Mouse (Mus musculus) cerebellum, adult 9-10 months (tissue): ENCODE results near the gene Frs2.
"Not testable (repeated sequence)": the region's sequence is repeated elsewhere in the genome, so short reads cannot be mapped to it uniquely, and the experiment has no call there.

Source experiments
- DNase-seq: peaks from one replicate; pipeline ENCODE4 v3.0.0; 2022

The Frs2 gene

DNA sequence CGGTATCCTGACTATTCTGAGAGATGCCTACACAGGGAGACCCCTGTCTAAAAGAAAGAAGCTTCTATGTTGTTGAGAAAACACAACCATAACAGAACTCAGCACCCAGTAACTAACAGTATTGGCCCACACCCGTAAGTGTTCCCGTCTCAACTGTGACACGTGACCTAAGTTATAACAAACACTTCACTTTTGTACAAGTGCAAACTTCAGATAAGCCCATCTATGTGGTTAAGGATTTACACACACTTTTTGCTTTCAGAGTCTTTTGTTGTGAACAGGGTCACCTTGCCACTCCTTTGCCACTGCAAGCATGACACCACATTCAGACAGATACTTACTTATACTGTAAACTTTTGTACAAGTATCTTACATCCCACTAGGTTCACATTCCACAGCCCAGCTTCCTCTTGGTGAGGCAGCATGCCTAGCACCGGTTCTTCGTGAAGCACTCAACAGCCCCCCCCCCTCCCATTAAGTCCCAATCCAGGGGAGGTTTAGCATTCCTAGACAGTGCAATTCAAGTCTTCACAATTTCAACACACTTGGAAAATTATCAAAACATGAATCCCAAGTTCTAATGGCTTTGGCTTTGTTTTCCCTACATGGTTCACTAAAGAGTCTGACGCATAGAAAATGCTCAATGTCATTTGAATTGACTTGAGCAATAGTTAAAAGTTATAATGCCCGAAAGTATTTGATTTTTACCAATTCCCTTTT, 2.6 kb downstream of the Frs2 start:
- no peak for DNase-seq

DNA sequence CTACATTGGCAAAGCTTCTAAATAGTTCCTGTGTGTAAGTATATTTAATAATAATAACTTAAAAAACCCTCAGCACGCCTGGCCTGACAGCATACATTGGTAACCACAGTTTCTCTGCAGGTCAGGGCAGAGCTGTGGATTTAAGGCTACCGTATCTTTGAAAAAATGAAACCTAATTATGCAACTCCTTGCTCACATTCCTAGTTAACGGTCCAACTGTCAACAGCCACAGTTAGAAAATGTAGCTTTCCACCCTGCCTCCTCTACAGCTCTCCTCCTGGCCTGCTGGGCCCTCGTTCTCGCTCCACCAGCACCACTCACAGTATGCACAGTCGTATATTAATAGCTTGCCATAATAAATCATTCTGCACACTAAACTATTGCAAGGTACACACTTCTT, 3.7 kb downstream of the Frs2 start:
- DNase-seq = no peak

DNA sequence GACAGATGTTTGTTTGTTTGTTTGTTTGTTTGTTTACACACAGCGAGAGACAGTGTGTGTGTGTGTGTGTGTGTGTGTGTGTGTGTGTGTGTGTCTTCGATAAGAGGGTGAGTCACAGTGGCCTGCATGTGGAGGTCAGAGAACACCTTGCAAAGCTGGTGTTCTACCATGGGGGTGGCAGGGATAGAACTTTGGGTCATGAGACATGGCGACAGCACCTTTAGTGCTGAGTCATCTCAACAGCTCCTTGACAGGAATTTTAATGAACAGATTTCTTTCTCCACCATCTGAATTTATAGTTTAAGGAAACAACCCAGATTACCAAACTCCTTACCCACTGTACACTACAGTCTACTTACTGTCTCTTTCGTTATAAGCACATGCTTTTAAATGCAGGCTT, 4.3 kb downstream of the Frs2 start:
- no peak for DNase-seq

DNA sequence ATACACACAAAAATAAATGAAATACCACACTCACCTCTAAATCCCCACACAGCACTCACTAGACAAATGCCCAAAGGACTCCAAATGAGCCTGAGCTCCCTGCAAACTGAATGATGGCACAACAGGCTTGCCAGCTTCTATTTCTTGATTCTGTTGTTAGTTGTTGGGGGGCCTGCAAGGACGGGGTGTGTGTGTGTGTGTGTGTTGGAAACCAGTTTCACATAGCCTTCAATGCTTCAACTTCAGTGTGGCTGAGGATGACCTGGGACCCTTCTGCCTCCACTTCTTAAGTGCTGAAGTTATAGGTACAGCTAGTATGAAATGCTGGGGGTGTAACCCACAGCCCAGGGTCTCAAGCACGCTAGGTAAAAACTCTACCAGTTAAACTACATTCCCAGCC, 5.0 kb downstream of the Frs2 start:
- no peak for DNase-seq

DNA sequence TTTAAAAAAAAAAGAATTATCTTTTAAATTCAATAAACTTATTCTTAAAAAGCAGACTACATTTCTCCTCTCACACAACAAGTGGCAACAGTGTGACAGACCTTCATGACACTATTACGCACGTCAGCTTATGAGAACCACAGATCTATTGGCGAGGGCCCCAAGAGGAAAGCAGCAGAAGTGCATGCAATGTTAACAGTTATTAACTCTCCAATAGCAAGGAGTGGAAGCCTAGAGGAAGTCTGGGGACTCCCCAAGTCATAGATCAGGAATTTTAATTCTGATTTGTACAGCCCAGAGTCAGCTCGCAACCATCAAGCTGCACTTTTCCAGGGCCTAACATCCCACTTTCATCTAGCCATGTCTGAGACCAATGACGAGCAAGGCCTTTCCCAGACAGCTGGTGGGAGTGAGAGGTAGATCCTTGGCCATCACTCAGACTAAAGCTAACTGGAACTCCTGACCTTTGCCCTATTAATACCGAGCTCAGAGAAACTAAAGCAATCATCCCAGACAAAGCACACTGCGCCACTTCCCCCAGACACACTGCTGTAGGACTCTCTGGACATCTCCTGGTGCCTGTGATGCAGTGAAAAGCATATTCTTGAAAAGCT, 6.3 kb downstream of the Frs2 start:
- DNase-seq = no peak

DNA sequence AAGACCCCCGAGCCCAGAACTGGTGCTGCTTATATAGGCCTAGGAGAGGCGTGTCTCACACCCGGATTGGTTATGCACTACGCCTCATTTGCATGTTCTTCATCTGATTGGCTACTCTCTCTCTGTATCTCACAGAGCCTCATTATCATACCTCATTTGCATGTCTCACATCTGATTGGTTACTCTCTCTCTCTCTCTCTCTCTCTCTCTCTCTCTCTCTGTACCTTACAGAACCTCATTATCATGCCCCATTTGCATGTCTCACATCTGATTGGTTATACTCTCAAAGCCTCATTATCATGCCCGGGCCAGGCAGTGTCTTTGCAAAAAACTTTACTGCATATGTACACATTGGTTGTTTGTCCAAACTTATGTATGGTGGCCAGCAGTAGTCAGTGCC, 16.8 kb downstream of the Frs2 start:
- DNase-seq = not testable (repeated sequence)

DNA sequence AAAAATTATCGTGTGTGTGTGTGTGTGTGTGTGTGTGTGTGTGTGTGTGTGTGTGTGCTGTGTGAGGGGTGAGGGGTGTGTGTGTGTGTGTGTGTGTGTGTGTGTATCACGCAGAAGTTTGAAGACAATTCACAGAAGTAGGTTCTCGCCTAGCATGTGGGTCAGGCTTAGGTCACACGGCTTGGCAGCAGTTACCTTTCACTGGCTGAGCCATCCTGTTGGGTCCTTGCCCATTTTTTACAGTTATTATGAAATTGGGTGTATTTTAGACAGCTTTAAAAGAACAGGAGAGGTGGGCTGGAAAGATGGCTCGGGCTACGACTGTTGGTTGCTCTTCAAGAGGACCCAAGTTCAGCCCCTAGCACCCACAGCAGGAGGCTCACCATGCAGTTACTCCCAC, 18.3 kb downstream of the Frs2 start:
- peak; percentile 59 for DNase-seq

DNA sequence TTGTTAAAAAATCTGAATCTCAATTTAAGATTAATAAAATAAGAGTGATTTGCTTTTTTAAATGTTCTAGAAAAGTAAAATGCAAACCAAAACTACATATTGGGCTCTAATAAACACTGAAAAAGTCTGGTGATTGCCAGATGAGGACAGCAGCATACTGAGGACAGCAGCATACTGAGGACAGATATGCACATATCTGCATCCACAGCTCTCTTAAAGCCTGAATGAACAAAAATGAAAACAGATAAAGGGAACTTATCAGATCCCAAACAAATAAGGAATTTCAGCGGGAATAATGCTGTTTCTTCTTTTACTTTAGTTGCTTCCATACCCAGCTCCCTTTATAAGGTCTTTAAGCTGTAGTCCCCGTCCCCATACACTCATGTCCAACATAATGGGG, 19.6 kb downstream of the Frs2 start:
- no peak for DNase-seq

DNA sequence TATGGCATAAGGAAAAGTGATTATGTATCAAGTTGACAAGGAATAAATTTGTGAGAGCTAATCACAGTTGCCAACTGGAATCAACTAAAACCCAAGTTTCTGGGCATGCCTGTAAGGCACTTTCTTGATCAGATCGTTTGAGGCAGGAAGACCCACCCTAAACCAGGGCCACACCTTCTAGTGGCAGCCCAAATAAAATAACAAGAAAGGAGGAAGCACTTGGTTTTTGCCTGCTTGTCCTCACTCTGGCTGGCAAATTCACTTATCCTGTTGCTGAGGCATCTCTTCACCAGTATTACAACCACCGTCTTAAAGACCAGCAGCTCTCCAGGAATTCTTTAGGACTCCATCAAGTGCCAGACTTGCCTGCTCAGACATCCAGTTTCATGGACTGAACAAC, 20.9 kb downstream of the Frs2 start:
- DNase-seq = no peak

DNA sequence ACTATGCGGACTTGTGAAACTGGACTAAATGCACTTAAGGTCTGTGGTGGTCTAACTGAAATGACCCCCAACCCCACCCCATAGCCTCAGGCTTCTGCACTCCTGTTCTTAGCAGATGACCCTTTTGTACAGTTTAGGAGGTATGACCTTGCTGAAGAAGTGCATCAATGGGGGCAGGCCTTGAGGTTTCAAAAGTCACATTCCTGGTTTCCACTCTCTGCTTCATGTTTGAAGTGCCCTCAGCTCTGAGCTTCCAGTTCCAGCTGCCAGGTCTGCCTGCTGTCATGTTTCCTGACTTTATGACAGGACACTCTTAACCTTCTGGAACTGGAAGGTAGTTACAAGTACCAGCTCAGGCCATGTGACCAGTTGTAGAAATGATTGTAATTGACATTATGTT, 21.6 kb downstream of the Frs2 start:
- no peak for DNase-seq

DNA sequence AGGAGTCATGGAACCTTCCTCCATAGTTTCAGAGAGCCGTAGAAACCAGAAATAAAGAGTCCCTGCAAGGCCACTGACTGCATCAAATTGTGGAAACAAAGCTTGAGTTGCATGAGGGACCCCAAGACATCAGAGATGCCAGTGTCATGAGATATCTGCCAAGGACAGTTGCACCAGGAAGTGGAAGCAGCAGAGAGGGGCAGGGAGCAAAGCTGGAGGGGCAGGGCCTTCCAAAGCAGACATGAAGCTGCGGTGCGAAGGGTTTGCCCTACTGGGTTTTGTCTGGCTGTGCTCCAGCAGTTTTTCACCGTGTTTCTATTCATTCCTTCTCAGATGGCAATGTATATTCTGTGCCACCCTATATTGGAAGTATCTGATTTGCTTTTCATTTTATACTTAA, 22.1 kb downstream of the Frs2 start:
- DNase-seq = no peak

DNA sequence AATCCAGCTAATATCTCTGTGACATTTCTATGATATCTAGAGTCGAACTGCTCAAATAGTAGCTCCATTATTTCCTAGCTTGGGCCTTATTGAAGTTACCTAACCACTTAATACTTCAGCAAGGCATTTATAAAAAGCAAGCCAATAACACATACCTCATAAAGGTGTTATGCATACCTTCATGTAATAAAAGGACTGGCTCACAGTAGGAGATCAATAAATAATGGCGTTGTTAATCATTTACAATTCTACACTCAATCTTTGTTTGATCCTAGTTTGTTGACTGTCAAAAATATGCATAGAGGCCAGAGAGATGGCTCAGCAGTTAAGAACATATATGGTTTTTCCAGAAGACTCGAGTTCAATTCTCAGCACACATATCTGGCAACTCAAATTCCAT, 26.9 kb downstream of the Frs2 start:
- DNase-seq = no peak

DNA sequence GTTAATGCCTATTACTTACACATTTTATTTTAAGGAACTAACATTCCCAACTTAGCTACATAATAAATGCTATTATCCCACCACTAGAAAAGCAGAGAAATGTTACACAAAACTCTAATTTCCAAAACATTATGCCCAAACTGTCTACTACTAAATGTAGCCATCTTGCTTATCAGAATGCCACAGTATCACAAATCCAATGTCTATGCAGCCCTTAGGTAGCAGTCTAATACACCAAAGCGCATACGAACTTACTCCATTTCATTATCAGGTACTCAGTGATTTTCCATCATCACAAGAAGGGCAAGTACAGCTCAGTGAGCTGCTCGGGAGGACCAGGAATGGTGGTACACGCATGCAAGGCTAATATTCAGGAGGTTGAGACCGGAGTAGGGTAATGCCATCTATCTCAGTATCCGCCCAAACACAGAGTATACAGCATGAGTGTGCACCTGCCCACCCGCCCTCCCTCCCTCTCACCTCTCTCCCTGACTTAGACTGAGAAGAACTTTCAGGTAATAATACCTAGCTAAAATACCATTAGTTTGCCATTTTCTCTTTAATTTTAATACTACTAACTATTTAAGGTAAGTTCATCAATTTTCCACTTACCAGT, 28.2 kb downstream of the Frs2 start:
- no peak for DNase-seq

DNA sequence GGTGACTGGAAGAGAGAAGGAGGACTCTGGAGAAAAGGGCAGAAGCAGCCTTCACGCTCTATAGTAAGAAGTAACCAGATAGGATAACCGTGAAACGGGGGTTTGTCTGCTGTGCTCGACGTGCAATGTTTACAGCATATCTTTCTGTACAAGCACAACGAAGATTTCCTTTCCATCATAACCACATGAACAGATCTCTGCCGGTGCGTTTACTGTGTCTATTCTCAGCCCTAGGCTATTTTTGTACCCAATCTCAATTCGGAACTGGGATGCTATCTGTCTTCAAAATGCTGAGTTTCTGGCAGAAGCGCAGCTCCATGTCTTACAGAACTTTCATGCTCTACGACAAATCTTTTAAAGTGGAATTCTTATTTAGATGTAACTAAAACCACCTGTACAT, 28.8 kb downstream of the Frs2 start:
- DNase-seq = no peak

DNA sequence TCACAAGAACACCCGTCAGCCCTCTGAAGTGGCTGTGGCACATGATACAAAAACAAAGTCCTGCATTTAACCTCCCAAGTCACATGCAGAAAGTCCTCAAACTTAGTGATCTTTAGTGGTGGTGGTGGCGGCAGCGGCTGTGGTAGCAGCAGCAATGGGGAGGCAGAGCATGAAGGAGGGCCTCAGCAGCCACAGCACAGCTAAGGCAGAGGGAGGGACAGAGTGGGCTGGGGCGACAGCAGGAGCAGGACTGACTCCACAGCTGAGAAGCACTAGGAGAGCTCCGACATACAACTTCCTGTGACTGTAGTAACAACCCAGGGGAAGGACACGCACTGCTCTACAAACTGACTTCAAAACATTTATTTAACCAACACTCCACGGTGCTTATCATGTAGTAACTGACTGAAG, 29.9 kb downstream of the Frs2 start:
- no peak for DNase-seq

DNA sequence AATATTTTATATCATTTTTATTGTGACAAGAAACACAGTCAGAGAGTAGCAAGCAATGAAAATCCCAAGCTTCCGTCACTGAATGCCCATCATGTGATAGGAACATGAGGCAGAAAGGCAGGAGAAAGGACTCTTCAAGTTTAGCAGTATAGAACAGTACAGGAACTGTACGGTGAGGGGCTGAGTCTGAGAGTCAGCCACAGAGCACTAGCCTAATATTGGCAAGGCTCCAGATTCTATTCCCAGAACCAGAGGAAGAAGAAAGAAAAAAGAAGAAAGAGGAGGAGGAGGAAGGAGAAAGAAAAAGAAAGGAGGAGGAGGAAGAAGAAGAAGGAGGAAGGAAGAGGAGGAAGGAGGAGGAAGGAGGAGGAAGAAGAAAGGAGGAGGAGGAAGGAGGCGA, 32.7 kb downstream of the Frs2 start:
- DNase-seq = no peak

DNA sequence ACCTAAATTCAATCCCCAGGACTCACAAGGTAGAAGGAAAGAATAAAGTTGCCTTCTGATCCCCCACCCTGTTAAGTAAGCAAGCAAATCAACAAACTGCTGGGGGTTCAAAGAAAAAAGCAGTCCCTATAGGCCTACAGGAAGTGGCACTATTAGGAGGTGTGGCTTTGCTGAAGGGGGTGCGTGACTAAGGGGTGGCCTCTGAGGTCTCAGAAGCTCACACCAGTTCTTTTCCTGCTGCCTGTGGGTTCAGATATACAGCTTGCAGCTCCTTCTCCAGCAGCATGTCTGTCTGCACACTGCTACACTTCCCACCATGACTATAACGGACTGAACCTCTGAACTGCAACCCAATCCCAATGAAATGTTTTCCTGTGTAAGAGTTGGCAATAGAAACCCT, 35.8 kb downstream of the Frs2 start:
- no peak for DNase-seq

DNA sequence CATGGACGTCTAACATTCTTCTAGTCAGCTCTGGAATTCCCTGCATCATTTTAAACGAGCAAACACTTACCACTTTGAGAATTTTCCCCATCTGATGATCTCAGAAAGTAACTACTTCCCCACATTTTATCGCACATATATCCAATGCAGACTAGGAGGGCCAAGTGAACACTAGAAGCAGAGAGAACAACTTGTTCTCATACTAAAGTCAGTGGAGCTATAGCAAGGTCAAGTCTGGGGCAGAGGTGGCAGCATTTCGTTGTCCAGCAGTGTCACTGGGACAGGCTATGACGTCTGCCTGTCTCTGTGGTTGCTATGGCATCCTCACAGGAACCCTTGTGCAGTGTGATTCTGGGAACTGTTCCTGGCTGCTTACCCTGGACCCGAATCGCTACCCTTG, 36.9 kb downstream of the Frs2 start:
- no peak for DNase-seq

DNA sequence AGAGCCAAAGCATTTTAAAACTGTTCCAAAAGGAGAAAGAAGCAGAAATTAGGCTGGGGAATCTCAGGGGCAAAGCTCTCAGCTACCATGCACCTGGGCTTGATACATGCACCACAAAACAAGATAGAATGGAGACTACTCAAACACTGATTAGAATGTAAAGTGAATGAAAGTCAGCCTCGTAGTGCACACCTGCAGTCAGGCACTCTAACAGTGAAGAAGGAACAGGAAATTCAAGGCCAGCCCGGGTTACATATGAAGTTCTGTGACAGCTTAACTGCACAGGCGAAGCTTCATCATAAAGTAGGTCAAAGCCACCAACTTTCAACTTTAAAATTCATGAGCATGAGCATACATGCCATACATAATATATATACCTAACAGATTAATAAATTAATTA, 38.1 kb downstream of the Frs2 start:
- DNase-seq = no peak

DNA sequence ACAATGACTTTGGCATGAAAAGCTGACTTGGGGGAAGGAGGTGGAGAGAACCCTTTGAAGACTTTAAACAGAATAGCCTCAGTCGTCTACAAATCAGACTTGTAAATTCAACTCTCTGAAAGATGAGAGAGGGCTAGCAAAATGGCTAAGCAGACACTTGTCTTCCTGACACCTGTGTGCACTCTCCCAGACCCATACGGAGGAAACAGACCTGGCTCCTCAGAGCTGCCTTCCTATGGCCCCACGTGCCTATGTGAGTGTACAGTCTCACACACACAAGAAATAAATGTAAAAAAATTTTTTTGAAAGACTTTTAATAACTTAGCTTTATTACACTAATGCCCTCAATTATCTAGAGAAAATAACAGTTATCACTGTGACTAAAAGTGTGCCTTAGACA, 41.6 kb downstream of the Frs2 start:
- DNase-seq = no peak

DNA sequence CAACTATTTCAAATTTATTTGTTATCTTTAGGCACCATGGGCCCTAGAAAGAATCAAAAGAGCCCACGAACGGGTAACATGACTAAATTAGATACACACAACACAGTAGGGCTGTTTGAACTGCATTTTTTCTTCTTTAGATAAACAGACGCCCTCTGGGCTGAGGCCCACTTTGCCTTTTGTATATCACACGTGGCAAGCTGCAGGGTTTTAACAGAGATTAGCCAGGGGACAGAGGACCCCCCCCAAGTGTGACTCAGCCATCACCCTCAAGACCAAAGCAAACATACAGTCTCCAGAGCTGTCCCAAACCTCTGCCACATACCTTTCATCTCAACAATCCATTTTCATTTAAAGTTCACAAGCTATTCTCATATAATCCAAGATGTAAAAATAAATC, 42.1 kb downstream of the Frs2 start:
- DNase-seq = no peak

DNA sequence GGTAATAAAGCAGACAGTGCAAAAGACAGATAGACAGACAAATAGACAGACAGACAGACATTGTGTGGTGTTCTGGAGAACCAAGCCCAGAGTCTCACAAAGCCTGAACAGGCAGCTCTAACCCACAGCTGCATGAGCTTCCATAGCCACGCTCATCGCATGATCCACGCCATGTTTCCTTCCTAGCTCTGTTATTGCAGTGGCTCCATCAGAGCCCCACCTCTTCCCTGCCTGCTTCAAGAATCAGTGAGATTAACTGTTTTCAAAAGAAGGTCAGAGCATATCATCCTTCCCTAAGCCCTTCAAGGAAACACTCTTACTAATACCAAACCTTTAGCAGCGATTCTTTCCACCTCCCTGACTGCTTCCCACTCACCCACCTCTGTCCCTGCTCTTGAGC, 43.3 kb downstream of the Frs2 start:
- no peak for DNase-seq

DNA sequence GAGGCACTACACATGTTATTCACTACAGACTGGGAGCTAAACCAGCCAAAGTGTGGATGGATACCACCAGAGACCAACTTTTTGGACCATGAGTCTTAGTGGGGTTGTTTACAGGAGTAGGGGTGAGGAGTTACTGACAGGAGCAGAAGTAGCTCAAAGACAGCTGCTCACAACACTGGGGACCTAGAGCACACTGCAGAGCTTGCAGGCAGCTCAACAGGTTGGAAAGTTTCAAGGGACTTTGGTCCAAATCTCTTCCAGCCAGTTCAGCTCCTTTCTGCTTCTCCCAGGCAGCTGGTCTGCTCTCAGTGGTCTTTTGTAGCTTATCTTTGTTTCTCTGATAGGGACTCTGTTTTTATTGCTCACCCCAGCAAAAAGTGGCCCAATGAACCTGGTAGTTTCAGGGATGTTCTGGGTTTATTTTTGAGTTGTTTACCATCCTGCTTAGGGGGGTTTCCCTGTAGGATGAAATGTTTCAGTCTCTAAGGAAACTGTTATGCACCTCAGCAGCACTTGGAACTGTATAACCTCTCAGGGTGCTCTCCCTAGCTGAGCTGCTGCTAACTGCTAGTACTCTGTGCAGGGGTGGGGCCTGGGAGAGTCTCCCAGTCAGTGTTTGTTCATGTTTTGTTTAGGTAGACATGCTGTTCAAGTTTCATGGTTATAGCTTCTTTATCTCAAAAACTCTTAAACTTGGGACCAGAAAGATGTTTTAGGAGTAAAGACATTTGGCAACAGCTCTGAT, 44.3 kb downstream of the Frs2 start:
- DNase-seq = no peak

DNA sequence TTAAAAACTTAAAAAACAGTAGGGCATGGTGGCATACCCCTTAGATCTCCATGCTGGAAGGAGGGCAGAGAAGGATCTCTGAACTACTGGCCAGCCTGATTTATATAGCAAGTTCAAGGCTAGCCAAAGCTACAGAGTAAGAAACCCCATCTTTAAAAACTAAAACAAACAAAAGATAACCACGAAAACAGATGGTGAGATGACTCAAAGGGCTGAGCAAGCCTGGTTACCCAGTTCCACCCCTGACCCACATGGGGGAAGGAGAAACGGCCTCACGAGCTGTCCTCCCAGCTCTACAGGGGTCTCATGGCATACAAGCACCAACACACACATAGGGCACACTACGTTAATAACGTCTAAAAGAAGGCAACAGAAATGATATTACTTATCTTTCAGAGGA, 48.2 kb downstream of the Frs2 start:
- no peak for DNase-seq
